Mouse (Mus musculus) regulatory T cell (primary cell): ENCODE measurements around the gene Olfr17.
"Not testable (repeated sequence)": the region's sequence is repeated elsewhere in the genome, so short reads cannot be mapped to it uniquely, and the experiment has no call there.

Source experiments
- in situ Hi-C: fragments of 300-600 bp; cut with MboI, MseI; formaldehyde crosslinking; loops from one replicate; pipeline ENCODE4 v1.15.1; 2025; ENCODE audit warnings: high pct_unique_total_duplicates

The Olfr17 gene

DNA sequence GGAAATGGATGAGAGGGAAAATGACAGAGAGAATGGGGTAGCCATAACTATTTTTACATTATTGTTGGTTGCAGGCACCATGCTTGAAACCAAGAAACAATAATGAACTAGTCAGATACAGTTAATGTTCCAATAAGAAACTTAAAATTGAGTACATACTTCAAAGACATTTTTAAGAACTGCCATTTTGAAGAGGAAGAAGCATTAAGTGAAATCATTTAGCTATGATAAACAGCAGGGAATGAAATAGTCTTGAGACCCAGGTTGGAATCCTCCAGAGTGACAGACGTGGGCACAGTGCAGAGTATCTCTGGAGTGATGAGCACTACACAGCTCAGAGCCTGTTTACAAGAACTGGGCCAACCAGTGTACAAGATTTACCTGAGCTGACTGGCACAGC lies at the start of gene Olfr17:
Gene Olfr17 (plus strand): TSS at position 301 of the 400 bp plus-strand sequence.
- in situ Hi-C loops: no loop called here

DNA sequence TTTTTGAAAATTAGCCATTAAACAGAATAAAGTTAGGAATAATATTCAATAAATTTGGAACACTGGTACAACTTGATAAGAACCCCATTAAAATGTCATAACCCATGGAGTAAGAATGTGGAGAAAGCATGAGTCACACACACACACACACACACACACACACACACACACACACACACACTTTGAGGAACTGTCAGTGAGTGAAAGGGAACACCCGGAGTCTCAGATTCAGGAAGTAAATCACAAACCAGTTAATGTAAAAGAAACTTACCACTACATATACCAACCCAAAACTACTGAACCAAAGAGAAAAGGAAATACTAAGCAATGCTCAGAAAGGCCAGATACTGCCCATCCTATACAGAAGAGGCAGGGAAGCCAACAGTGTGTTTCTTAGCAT lies 48.6 kb upstream of the Olfr17 start:
- in situ Hi-C loops: loop anchor here (25.0 kb wide), 1 partner anchor 1157 kb away; no protein-coding TSS in a partner anchor

GRCm38 (mm10) chr7:107045833-107046232 lies 47.2 kb upstream of the Olfr17 start:
- in situ Hi-C loops: loop anchor here (25.0 kb wide), 1 partner anchor 1159 kb away; no protein-coding TSS in a partner anchor

DNA sequence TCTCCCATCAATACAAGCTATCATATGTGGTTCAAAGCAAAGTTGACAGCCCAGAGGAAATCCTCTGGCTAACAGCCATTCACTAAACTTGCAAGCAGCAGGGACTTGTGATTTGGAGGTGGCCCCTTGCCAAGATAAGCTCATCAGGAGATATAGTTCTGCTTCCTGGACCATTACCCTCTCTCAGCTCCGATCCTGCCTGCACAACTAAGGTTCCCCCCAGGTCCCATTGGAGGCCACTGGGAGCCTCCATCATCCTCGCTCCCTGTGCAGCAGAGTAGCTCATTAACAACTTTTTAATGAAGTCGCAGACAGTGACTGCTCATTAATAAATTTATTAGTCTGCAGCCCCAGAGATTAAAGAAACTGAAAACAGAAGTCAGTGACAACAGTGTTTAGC lies 45.4 kb upstream of the Olfr17 start:
- in situ Hi-C loops: loop anchor here (25.0 kb wide), 1 partner anchor 1160 kb away; no protein-coding TSS in a partner anchor

DNA sequence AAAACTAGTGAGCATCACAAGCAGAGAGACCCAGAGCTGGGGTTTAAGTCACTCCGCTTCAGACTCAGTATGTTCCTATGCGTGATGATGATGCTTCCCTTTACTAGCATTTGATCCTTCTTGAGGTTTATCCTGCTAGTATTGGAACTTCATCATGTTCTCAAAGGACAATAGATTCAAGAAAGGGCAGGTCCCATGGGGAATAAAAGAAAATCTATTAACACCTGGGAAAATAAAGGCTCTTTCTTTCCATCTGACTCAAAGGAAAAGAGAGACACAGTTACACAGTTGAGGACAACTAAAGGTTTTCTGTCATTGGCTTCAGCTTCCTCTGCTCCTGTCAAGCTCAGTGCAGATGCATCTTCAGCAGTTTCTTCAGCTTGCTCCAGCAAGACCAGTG lies 22.3 kb upstream of the Olfr17 start, which contains the start of gene Olfr714:
Gene Olfr714 (plus strand): TSS at position 301 of the 400 bp plus-strand sequence.
- in situ Hi-C loops: no loop called here

DNA sequence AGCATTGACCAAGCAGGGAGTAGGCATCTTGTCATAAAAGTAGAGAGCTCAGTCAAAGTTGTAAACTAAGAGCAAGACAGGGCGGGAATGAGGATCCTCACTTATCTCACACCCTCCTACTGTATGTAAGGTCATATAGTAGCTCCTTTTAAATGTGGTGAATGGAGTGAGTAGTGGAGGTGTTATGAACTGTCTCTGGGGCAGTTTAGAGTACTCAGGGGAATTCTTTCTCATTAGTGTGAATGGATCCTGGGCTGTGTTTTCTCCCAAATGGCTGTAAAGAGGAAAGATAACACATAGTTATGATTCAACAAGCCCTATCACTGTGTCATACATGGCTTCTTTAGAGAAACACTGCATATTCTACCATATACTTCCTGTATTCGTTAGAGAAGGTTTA lies 17.2 kb downstream of the Olfr17 start, which contains the start of gene Olfr715b:
Gene Olfr715b (minus strand): TSS at position 101 of the 400 bp plus-strand sequence.
- in situ Hi-C loops: not testable (repeated sequence)

GRCm38 (mm10) chr7:107130983-107131382 lies 38.0 kb downstream of the Olfr17 start, which contains the start of gene Olfr715:
TSS of gene Olfr715 (minus strand) at chr7:107131083.
- in situ Hi-C loops: not testable (repeated sequence)

- in situ Hi-C loops: not testable (repeated sequence)
Measured at GRCm38 (mm10) chr7:107138027-107138426, 45.0 kb downstream of the Olfr17 start, which contains the start of gene Olfr716. TSS of gene Olfr716 (plus strand) at chr7:107138327.
